Mouse (Mus musculus) urinary bladder, adult 2 months (tissue): ENCODE data around the gene Ccs. TPM values are rescaled to one million over a fixed set of nuclear protein-coding genes. Genes with fewer than 3 reads are reported as not detected.
A peak's percentile ranks its signal among the peaks of the same experiment; 100 is the strongest.
"Not testable (repeated sequence)": the region's sequence is repeated elsewhere in the genome, so short reads cannot be mapped to it uniquely, and the experiment has no call there.

ENCODE experiments used
- DNase-seq: peaks from one replicate; pipeline ENCODE4 v3.0.0; 2022; ENCODE audit warnings: low spot score
- polyA plus RNA-seq: library from polyadenylated mRNA; depleted of rRNA; stranded (reverse); fragments of >200 nt; gene quantifications from 2 replicates; pipeline ENCODE4 v1.2.3, GENCODE M21; 2012

Ccs gene
- polyA plus RNA-seq, 1 experiment: 75.5 TPM

DNA sequence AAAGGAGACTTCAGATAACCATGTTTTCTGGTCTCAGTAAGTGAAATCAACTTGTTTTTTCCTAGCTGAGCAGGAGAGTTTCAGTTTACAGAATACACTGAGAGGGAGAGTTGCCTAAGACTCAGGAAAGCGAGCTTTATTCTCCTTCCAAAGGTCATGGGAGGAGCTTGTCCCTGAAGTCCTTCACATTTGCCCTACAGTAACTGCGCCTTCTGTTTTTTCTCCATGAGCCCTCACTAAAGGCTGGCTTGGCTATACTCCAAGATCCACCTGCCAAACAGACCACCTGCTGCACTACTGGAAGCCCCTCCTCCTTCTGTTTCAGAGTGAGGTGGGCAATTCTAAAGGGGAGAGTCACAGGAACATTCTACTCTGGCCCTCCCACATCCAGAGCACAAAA, 3.0 kb downstream of the Ccs start:
- DNase-seq: no peak

DNA sequence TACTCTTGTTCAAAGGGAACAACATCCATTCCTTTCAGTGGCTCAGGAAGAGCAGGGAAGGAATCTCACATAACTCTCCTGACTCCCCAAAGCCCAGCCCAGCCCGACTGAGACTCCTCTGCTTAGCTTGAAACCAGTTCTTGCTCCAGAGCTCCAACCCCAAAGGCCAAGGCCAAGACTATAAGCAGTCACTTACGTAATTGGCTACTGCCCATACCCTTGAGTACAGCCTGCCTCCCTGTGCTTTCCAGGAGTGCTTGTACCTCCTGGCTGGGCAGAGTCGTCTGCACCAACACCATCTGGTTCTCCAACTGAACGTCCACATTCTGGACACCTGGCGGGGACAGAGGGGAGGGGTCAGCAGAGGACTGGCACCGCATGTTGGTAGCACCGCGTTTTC, 5.2 kb downstream of the Ccs start:
- DNase-seq: no peak

DNA sequence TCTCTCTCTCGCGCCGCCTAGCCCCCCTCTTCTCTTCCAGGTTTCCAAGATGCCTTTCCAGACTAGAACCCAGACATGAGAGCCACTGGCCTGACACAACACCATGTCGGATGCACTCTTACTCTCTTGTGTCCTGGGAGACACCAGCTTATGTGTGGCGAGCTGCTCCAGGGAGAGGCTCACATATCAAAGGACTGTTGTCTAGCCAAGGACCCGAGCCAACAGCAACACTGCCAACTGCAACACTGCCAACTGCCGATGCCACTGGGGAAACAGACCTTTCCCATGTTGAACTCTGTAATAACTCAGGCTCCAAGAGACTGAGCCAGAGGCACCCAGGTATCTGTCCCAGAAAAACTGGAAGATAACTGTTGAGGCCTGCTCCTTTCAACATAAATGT, 10.0 kb downstream of the Ccs start:
- no peak for DNase-seq

DNA sequence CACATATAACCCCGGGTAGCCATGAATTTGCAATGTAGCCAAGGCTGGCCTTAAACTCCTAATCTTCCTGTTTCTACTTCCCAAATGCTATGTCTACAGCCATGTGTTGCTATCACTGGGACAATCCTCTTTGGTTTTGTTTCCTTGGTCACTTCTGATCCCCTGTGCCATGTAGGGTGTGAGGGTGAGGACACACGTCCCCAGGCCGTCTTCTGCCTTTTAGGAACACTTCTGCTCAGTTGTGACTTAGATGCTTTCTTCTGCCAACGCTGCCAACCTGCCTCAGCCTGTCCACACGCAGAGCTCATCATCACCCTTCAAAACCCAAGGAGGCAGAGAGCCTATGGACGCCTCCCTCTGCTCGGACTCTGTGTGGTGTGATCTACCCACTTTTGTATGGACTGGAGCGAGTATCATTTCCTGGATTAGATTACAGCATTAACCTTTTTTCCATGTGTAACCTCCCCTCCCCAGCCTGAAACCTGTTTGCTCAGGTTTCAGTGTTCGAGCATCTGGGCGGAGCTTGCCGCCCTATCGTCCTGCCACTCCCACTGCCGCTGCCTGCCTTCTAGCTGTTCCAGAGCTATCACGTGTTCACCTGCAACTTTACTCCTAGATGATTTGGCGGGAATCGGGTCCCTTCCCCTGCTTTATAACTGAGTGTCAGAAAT, 10.6 kb downstream of the Ccs start:
- no peak for DNase-seq

DNA sequence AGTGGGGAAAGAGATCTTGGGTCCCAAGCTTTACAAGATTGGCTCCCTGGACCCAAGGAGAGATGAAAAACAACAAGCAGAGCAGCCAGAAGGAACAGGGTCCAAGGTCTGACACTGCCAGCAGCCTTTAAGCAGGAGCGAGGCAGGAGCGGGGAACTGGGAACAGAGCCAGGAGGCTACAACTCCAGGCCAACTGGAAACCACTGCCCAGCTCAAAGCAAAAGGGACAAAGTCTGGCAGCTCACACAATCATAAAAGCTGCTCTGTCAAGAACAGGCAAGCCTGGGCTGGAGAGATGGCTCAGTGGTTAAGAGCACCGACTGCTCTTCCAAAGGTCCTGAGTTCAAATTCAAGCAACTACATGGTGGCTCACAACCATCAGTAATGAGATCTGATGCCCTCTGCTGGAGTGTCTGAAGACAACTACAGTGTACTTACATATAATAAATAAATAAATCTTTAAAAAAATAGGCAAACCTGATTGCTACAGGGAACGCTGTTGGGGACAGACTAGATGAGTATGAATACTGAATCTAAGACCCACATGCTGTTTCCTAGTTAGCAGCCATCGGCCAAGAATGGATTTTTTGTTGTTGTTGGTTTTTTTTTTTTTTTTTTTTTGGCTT, 18.3 kb downstream of the Ccs start:
- DNase-seq: peak; percentile 26

DNA sequence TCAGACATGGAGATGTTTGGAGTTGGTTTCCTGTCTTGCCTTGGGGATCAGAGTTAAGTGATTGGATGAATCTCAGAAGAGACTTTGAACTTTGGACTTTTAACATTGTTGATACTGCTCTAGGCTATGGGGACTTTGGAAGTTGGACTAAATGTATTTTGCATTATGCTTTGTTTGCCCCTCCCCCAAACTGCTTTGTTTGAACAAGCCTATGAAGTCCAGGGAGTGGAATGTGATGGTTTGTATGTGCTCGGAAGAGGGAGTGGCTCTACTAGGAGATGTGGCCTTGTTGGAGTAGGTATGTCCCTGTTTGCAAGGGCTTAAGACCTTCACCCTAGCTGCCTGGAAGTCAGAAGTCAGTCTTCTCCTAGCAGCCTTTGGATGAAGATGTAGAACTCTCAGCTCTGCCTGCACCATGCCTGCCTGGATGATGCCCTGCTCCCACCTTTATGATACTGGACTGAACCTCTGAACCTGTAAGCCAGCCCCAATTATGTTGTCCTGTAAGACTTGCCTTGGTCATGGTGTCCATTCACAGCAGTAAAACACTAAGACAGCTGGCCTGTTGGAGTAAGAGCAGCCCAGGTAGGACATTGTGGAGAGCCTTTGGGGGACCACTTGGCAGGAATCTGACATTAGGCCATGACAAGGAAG, 21.8 kb downstream of the Ccs start:
- DNase-seq: no peak

DNA sequence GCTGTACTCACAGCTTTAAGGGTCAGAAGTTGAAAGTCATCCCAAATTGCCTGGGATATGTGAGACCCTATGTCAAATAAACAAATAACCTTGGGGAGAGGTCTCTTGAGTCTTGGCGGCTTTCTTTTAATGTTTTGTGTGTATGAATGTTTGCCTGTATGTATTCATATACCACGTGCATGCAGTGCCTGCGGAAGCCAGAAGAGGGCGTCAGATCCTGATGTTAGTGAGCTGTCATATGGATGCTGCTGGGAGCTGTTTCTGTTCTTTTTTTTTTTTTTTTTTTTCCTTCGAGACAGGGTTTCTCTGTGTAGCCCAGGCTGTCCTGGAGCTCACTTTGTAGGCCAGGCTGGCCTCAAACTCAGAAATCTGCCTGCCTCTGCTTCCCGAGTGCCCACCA, 26.1 kb downstream of the Ccs start:
- no peak for DNase-seq

DNA sequence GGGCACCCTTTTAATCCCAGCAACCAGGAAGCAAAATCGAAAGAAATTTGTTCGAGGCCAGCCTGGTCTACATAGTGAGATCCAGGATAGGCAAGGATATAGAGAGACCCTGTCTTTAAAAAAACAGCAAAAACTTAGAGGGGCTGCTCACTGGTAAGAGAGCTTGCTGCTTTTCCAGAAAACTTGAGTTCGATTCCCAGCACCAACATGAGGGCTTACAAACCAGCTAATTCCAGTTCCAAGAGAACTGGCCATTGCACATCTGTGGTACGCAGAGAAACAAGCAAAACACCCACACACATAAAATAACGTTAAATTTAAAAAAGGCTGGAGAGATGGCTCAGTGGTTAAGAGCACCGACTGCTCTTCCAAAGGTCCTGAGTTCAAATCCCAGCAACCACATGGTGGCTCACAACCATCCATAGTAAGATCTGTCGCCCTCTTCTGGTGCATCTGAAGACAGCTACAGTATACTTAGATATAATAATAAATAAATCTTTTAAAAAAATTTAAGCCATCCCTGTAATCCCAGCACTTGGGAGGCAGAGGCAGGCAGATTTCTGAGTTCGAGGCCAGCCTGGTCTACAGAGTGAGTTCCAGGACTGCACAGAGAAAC, 26.7 kb downstream of the Ccs start:
- not testable (repeated sequence) for DNase-seq

DNA sequence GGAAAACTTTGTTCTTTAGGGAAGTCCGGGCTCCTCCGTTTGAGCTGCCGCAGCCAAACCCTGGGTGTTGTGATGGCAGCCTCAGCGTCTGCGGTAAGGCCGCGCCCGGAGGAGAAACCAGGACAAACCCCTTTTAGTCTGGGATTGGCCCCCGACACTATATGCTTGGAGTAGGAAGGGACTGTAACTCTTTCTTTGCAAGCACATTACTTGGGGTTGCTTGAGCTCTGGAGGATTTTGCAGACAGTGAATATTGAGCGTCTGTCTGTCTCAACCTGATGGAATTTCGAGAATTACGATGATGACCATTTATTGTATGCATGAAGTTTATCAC, 27.3 kb downstream of the Ccs start:
- no peak for DNase-seq

DNA sequence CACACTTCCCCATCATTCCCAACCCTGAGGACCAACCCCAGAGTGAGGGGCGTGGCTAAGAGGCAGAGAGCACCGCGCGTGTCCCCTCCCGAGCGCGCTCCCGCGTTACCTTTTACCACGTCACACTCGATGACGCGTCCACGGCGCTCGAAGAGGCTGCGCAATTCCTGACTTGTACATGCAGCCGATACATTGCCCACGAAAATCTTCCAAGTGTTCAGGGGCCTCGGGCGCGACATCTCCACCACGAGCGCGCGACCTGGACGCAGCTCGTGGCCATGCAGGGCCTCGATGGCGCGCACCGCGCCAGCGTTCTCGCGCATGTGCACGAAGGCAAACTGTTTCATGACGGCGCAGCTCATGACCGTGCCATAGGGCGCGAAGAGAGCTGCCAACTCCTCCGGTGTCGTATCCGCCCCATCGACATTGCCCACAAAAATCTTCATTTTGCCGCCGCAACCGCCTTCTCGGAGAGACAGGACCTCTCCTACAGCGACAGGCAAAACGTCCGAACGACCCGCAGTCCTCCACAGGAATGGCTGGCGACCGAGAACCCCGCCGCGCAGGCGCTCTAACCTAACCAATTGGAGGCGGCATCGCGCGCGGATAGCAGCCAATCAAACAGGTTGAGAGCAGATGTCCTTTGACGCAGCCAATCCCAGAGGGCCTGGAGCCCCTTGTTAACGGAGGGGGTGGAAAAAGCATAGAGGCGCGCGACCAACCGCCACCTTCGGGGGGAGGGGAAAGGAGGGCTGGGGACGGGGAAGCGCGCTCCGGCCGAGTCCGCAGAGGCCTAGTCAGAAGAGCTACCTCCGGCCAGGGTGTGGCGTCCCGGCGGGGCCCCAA, 27.8 kb downstream of the Ccs start, which contains the start of the genes Gm21992 and Rbm14:
Gm21992 (minus strand) TSS at position 550 of the 846 bp plus-strand sequence.
Rbm14 (minus strand) TSS at position 572 of the 846 bp plus-strand sequence.
- peak; percentile 98 for DNase-seq

DNA sequence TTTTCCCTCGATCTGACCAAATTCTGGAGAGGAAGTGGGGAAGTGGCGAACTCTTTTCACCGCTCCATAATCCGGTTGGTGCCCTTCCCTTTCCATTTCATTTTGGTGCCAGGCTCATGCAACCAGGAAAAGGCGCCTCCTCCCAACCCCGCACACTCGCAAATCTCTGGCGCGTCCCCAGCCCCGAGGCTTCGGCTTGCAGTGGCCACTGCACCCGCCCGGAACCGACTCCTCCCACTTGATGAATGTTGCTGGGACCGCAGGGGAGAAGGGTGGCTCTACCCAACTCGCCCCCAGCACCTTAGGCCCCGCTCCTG, 28.4 kb downstream of the Ccs start:
- DNase-seq: no peak

DNA sequence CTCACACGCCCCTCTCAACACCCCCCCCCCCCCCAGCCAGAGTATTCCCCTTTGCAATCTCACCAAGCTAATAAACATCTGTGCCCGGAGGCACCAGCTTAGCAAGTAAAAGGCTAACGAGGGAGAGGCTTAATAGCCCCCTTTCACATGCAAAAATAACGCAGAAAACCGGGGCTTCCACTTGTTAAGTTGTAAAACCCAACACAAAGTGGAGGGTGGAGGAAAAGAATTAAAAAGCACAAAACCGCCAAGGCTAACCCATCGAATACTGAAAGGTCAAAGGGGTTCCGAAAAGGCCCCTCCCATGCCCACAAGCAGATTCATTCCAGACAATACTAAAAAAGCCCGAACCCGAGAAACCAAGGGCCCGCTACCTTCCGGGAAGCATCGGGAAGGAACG, 28.8 kb downstream of the Ccs start:
- DNase-seq: no peak

DNA sequence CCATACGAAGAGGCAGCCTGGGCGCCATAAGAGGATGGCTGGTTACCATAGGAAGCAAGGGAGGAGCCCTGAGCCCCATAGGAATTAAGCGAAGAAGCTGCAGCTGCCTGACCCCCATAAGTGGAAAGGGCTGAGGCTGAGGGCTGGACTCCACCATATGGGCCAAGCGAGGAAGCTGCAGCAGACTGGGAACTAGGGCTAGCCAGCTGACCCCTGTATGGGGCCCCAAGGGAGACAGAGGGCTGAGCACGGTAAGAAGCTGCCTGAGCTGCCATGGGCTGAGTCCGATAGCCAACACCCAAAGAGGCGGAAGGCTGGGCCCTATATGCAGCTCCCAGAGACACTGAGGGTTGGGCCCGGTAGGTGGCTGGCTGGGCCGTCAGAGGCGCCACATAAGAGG, 35.8 kb downstream of the Ccs start:
- DNase-seq: no peak

DNA sequence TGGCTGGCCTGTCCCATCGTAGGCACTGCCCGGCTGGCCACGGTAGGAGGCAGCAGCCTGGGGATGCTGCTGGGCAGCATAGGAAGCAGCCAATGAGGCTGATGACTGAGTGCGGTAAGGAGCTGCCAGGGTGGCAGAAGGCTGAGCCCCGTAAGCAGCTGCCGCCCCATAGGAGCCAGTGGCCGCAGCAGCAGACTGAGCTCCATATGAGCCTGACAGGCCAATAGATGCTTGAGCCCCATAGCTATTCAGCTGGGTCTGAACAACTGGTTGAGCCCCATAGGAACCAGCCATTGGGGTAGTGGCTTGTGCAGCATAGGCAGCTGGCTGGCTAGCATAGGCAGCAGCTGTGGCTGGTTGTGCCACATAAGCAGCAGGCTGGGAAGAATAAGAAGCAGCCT, 36.4 kb downstream of the Ccs start:
- DNase-seq: no peak

DNA sequence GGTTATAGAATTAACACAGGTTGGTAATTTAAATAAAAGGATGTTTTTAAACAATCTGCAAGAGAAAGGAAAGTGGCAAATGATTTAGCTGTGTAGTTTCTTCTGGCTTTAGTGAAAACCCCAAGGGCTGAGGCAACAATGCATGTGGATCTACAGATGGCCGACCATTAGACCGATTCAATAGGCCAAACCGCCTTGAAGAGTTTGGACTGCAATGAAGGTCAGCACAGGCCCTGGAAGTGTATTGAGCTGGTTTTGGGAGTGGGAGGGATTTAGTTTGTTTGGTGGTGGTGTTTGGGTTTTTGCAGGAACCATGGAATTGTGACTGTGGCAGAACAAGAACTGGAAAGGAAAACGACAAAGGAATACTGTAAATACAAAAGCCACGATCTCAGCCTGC, 40.0 kb downstream of the Ccs start:
- DNase-seq: no peak

DNA sequence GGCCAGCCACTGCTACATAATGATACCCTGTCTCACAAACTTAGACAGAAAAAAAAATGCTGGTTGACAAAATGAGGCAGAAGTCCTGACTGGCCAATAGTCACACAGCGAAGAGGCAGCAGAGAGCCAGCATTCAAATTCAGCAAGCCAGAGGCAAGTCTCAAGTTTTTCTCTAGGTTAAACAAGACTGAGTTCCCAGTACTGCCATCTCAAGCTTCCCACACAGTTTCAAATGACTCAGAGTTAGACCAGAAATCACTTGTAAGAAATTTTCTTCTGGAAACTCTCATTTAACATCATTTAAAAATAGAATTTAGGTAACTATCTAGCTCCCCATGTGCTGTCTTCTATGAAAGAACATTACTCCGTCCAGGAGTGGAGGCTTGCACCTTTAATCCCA, 41.3 kb downstream of the Ccs start:
- DNase-seq: no peak

DNA sequence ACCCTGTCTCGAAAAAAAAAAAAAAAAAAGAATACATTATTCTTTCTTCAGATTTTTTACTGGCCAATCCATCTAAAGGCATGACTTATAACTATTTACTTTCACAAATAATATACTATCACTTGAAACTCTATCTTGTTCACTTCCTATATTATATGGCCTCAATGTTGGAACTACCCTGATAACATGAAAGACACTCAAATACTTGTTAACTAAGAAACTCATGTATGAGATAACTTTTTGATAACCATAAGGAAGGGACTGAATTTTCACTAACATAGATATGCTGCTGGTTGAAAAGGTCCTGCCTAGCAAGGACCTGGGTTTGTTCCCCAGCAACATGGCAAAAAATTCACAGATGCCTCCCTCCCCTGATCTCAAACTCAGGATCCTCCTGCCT, 43.2 kb downstream of the Ccs start:
- DNase-seq: no peak

DNA sequence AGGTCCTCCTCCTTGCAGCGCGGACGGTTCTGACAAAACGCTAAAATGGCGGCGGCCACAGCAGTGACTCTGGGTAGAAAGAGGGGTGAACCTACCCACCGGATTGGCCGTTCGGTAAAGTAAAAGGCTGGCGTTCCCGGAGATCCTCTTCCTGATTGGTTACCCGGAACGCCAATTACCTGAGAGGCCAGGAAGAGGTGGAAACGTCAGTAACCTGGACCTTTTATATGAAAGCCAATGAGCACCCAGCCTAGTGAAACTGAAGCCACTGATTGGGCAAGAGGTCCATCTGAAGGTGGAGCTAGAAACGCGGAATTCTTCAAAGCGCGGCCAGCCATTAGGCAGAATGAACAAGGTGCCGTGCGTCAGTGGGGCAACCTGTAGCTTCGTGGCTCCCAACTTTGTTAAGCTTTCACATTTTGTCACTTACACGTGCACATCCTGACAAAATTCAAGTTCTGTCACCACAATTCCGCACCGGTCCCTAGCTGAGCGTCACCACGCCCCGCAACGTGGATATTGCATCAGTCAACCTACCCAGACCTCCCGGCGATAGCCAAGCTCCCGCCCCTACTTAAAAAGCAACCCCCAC, 45.2 kb downstream of the Ccs start, which contains the start of gene Rbm4:
Rbm4 (minus strand) TSS at position 71 of the 592 bp plus-strand sequence.
- DNase-seq: peak; percentile 76

DNA sequence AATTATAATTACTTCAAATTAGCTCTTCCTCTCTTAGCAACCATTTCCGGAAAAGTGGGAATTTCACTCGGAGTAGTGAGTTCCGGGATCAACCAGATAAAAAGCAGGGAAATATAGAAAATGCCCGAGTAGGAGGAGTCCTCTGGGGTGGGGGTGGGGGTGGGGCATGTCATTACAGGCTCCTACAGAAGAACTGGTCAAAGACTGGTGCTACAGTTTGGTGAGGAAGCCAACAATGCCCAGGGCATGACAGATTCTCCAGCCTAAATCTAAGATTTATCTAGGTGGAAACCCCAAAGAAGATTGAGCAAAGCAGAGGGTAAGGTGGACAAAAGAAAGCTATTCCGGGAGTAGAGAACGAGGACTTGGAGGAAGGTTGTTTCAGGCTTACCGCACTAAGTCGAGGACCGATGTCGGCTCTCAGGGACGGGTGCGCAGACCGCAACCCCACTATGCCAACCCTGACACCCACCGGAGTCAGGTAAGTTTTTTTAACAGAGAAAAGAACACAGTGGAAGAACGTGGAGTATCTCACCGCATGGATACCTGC, 45.8 kb downstream of the Ccs start:
- no peak for DNase-seq

DNA sequence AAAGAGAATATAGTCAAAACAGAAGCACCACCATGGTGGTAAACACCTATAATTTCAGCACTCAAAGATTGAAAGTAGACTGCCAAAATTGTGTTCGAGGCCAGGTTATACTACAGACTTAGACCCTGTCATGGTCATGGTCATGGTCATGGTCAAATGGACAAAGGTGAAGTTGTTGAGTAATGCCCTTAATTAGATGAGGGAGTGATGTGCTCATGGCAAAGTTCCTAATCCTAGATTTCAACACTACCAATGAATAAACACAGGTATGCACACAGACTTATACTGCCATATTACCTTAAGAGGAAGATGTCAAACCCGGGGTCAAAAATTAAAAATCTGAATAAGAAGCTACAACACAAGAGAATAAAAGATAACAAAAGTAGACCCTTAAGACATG, 52.8 kb downstream of the Ccs start:
- no peak for DNase-seq

DNA sequence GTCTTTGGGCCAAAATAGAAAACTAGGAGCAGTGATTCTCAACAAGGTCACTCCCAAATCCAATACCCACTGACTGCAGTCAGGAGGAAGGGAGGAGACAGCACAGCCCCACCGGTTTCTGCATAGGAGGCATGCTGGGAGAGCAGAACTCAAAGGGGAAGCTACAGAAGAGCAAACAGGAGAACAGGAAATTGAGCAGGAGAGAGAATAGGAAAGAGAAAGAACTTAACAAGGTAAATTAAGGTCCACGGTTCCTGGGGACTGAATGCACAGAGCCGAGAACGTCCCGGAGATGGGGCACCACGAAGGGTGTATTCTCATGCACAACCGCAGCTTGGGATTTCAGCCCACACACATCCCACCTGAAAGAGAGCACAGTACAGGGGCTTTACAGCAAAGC, 53.9 kb downstream of the Ccs start:
- DNase-seq: no peak
